Mouse (Mus musculus): ENCODE data around the gene Fhit.

Gene Fhit

GRCm38 (mm10) chr14:10482851-10483613, 678.8 kb downstream of the Fhit start:
- DNase-seq: no peak

GRCm38 (mm10) chr14:10481370-10481769, 680.5 kb downstream of the Fhit start:
- no peak for DNase-seq

- no peak for DNase-seq
Measured at GRCm38 (mm10) chr14:10480681-10481080, 681.2 kb downstream of the Fhit start.

GRCm38 (mm10) chr14:10453001-10453861, 708.6 kb downstream of the Fhit start:
- DNase-seq: peak; percentile 6

GRCm38 (mm10) chr14:10452234-10452633, 709.6 kb downstream of the Fhit start:
- no peak for DNase-seq

GRCm38 (mm10) chr14:10445360-10445759, 716.5 kb downstream of the Fhit start:
- no peak for DNase-seq

- DNase-seq: no peak
Measured at GRCm38 (mm10) chr14:10439007-10439749, 722.7 kb downstream of the Fhit start.

GRCm38 (mm10) chr14:10436193-10436592, 725.6 kb downstream of the Fhit start:
- no peak for DNase-seq

- no peak for DNase-seq
Measured at GRCm38 (mm10) chr14:10432502-10432901, 729.3 kb downstream of the Fhit start.

GRCm38 (mm10) chr14:10430396-10431000, 731.3 kb downstream of the Fhit start:
- DNase-seq: no peak

GRCm38 (mm10) chr14:10423499-10423898, 738.3 kb downstream of the Fhit start:
- no peak for DNase-seq

- DNase-seq: no peak
Measured at GRCm38 (mm10) chr14:10422261-10422660, 739.6 kb downstream of the Fhit start.

GRCm38 (mm10) chr14:10415068-10415467, 746.8 kb downstream of the Fhit start:
- no peak for DNase-seq

GRCm38 (mm10) chr14:10409306-10409962, 752.4 kb downstream of the Fhit start:
- no peak for DNase-seq

- DNase-seq: no peak
Measured at GRCm38 (mm10) chr14:10405346-10405745, 756.5 kb downstream of the Fhit start.

- DNase-seq: no peak
Measured at GRCm38 (mm10) chr14:10367783-10368680, 793.8 kb downstream of the Fhit start.

GRCm38 (mm10) chr14:10366808-10367207, 795.0 kb downstream of the Fhit start:
- no peak for DNase-seq

- DNase-seq: no peak
Measured at GRCm38 (mm10) chr14:10364281-10364680, 797.6 kb downstream of the Fhit start.

- no peak for DNase-seq
Measured at GRCm38 (mm10) chr14:10363306-10363705, 798.5 kb downstream of the Fhit start.

GRCm38 (mm10) chr14:10345905-10346304, 815.9 kb downstream of the Fhit start:
- DNase-seq: no peak

- DNase-seq: no peak
Measured at GRCm38 (mm10) chr14:10344064-10344463, 817.8 kb downstream of the Fhit start.
